Mouse (Mus musculus) stomach, embryonic 16.5 days (tissue): ENCODE results near the gene Man1c1. TPM values are rescaled to one million over a fixed set of nuclear protein-coding genes. Genes with fewer than 3 reads are reported as not detected.
A peak's percentile ranks its signal among the peaks of the same experiment; 100 is the strongest.

Source experiments
- ATAC-seq: fragments of 200-750 bp; cut with Nextera tagmentation; 2 replicates; pipeline ENCODE4 v1.8.0; 2017; ENCODE audit warnings: moderate number of reproducible peaks, moderate TSS enrichment; ENCODE audit not compliant: insufficient read depth, low FRiP score
- H3K27ac ChIP-seq: fragments of 300-500 bp; sonication (generic); 2 replicates; pipeline ENCODE4 v1.5.1; 2014; ENCODE audit warnings: low read length
- H3K27me3 ChIP-seq: fragments of 300-500 bp; sonication (generic); 2 replicates; pipeline ENCODE4 v1.6.1; 2014; ENCODE audit warnings: low read length, control low read depth, mixed read lengths; ENCODE audit not compliant: control insufficient read depth, insufficient read depth
- H3K36me3 ChIP-seq: fragments of 300-500 bp; sonication (generic); 2 replicates; pipeline ENCODE4 v1.6.1; 2014; ENCODE audit warnings: low read length; ENCODE audit not compliant: control insufficient read depth, insufficient read depth
- H3K4me1 ChIP-seq: fragments of 300-500 bp; sonication (generic); 2 replicates; pipeline ENCODE4 v1.6.1; 2014; ENCODE audit warnings: low read length, control low read depth, mixed read lengths; ENCODE audit not compliant: control insufficient read depth, insufficient read depth
- H3K4me2 ChIP-seq: fragments of 300-500 bp; sonication (generic); 2 replicates; pipeline ENCODE4 v1.6.1; 2014; ENCODE audit warnings: low read depth, low read length, mixed read lengths
- H3K4me3 ChIP-seq: fragments of 300-500 bp; sonication (generic); replicated peaks from 2 replicates; pipeline ENCODE4 v1.5.1; 2014; ENCODE audit warnings: mild to moderate bottlenecking, low read length
- H3K9ac ChIP-seq: fragments of 300-500 bp; sonication (generic); 2 replicates; pipeline ENCODE4 v1.6.1; 2014; ENCODE audit warnings: low read length
- H3K9me3 ChIP-seq: fragments of 300-500 bp; sonication (generic); replicated peaks from 2 replicates; pipeline ENCODE4 v1.6.1; 2016; ENCODE audit warnings: low read length, control low read depth; ENCODE audit not compliant: control insufficient read depth
- WGBS: fragments of 180-500 bp; shearing (Covaris S2); extraction: QIAGEN DNeasy Blood & Tissue Kit; methylation state at CpG from one replicate; pipeline ENCODE4 v1.1.7; 2014; 5-methylcytosine and 5-hydroxymethylcytosine counted together
- polyA plus RNA-seq: library from polyadenylated mRNA; unstranded; fragments of >200 nt; fragmentation: Nextera tagmentation; extraction: Ambion mirVana; gene quantifications from 2 replicates; pipeline ENCODE4 v1.2.1, GENCODE M21; 2015

Gene Man1c1
- polyA plus RNA-seq, 1 experiment from 2014 or later, result 1.6 TPM

GRCm38 (mm10) chr4:134672326-134672725, 31.8 kb downstream of the Man1c1 start:
- Histone ChIP-seq H3K4me1 (0 out of 2 replicates have a peak, but pooled peaks cover 2% of the 10 kb centered on the region), H3K4me2 (no peak overlapping the region), H3K9ac (no peak overlapping the region; the same call in 1 of the 2 replicates), H3K4me3 (no peak overlapping the region), H3K27me3 (no peaks in the 10 kb centered on the region), H3K9me3 (no peaks in the 10 kb centered on the region), H3K27ac (no peak overlapping the region), H3K36me3 (no peaks in the 10 kb centered on the region)
- no peak for ATAC-seq
- 83% methylated on average over 8 of the region's 8 CpGs for WGBS

GRCm38 (mm10) chr4:134671660-134672173, 32.4 kb downstream of the Man1c1 start:
- Histone ChIP-seq H3K4me2 (no peak overlapping the region), H3K27me3 (no peaks in the 10 kb centered on the region), H3K27ac (no peak overlapping the region), H3K4me3 (no peak overlapping the region), H3K9me3 (no peaks in the 10 kb centered on the region), H3K4me1 (0 out of 2 replicates have a peak, but pooled peaks cover 2% of the 10 kb centered on the region), H3K9ac (no peak overlapping the region), H3K36me3 (no peaks in the 10 kb centered on the region)
- WGBS, result 78% methylated on average over 16 of the region's 16 CpGs
- ATAC-seq, result no peak

DNA sequence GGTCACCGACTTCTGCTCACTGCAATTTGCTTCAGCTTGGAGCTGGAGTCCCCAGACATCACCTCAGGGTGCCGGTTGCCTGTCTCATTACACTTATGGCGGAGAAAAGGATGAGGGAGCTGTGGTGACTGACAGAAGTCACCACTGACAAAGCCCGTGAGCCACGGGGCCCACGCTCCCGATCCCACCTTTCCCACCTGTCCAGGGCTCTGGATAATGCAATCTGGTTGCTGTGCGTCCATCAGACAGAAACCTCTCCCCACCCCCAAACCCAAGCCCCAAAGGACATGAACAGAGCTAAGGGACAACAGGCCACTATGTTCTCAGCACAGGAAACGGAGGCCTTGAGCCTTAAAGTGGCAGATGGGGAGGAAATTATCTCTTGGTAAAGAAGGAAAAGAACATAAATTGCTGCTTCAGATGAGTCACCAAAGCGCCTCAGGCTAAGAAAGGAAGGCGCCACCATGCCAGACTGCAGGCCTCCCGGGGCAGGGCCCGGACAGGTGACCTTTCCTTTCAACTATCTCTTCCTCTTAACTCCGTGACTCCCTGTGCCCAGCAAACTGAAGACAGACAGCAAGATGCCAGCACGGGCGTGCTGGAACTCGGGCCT, 34.2 kb downstream of the Man1c1 start:
- no peak for ATAC-seq
- Histone ChIP-seq H3K27ac (no peak overlapping the region), H3K9me3 (no peaks in the 10 kb centered on the region), H3K36me3 (no peaks in the 10 kb centered on the region), H3K4me3 (no peak overlapping the region), H3K4me2 (no peak overlapping the region), H3K4me1 (0 out of 2 replicates have a peak, but pooled peaks cover 2% of the 10 kb centered on the region), H3K27me3 (no peaks in the 10 kb centered on the region), H3K9ac (no peak overlapping the region)
- WGBS, result 65% methylated on average over 17 of the region's 17 CpGs

- Histone ChIP-seq H3K9me3 (no peaks in the 10 kb centered on the region), H3K4me3 (no peak overlapping the region), H3K4me1 (0 out of 2 replicates have a peak, but pooled peaks cover 2% of the 10 kb centered on the region), H3K9ac (no peak overlapping the region), H3K4me2 (no peak overlapping the region), H3K27ac (no peak overlapping the region), H3K36me3 (no peaks in the 10 kb centered on the region), H3K27me3 (no peaks in the 10 kb centered on the region; the same call in 1 of the 2 replicates)
- ATAC-seq, result no peak
- 64% methylated on average over 12 of the region's 12 CpGs for WGBS
Measured at GRCm38 (mm10) chr4:134668355-134669028, 35.6 kb downstream of the Man1c1 start.

GRCm38 (mm10) chr4:134666391-134666790, 37.7 kb downstream of the Man1c1 start:
- Histone ChIP-seq H3K4me3 (no peak overlapping the region), H3K4me1 (no peaks in the 10 kb centered on the region), H3K27me3 (peaks cover 2% of the 10 kb centered on the region; the same call in 1 of the 2 replicates), H3K36me3 (no peaks in the 10 kb centered on the region), H3K27ac (no peak overlapping the region), H3K4me2 (no peak overlapping the region), H3K9me3 (no peaks in the 10 kb centered on the region), H3K9ac (no peak overlapping the region)
- ATAC-seq, result no peak
- WGBS, result 93% methylated on average over 19 of the region's 19 CpGs

- peaks cover 14% of the 10 kb centered on the region for H3K27me3 ChIP-seq
- H3K4me1 ChIP-seq, result peaks cover 11% of the 10 kb centered on the region; the same call in 1 of the 2 replicates
- no peaks in the 10 kb centered on the region for H3K36me3 ChIP-seq
- H3K9me3 ChIP-seq, result no peaks in the 10 kb centered on the region
- no peak overlapping the region for H3K4me3 ChIP-seq
- no peak for ATAC-seq
- whole genome bisulfite sequencing, result 38% methylated on average over 10 of the region's 10 CpGs
- H3K4me2 ChIP-seq, result no peak overlapping the region
- no peak overlapping the region for H3K9ac ChIP-seq
- H3K27ac ChIP-seq, result no peak overlapping the region
Measured at GRCm38 (mm10) chr4:134663052-134663451, 41.0 kb downstream of the Man1c1 start.

DNA sequence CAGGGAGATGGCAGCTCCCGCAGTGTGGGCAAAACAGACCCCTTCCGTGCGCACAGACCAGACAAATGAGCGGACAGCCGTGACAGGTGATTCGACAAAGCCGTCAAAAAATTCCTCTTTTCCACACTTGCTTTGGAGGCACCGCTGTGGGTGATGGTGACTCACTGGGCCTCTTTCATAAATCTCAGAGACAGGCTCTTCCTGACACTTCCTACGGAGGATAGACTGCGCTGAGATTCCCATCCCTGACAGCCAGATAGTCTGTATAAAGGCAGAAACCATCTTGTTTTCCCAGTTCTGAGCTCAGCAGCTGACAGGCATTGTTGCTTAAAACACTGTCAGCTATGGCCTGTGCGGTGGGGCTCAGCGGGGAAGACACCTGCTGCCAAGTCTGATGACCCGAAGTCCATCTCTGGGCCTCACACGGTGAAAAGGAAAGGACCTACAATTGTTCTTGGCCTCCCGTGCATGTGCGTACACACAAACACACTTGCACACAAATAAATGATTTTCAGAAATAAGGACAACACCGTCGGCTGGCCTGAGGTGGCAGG, 43.4 kb downstream of the Man1c1 start:
- Histone ChIP-seq H3K9ac (no peak overlapping the region), H3K27me3 (peaks cover 14% of the 10 kb centered on the region), H3K36me3 (no peaks in the 10 kb centered on the region), H3K27ac (no peak overlapping the region), H3K4me2 (no peak overlapping the region), H3K4me3 (no peak overlapping the region), H3K9me3 (no peaks in the 10 kb centered on the region), H3K4me1 (peaks cover 11% of the 10 kb centered on the region; the same call in 1 of the 2 replicates)
- WGBS, result 55% methylated on average over 18 of the region's 18 CpGs
- ATAC-seq, result no peak

GRCm38 (mm10) chr4:134659354-134660301, 44.5 kb downstream of the Man1c1 start:
- no peak for ATAC-seq

More at GRCm38 (mm10) chr4:134659354-134660301, 44.5 kb downstream of the Man1c1 start:
- 19% methylated on average over 27 of the region's 27 CpGs for WGBS
- peak overlapping the region; percentile 17 for H3K4me3 ChIP-seq
- H3K4me2 ChIP-seq, result peak overlapping the region; percentile 40
- no peaks in the 10 kb centered on the region for H3K36me3 ChIP-seq
- H3K9me3 ChIP-seq, result no peaks in the 10 kb centered on the region
- H3K27ac ChIP-seq, result no peak overlapping the region
- peaks cover 14% of the 10 kb centered on the region for H3K27me3 ChIP-seq
- H3K4me1 ChIP-seq, result peaks cover 11% of the 10 kb centered on the region; the same call in 1 of the 2 replicates
- peak overlapping the region; percentile 32; the same call in 1 of the 2 replicates for H3K9ac ChIP-seq
